Mouse (Mus musculus) hindbrain, embryonic 13.5 days (tissue): ENCODE measurements around the gene Jazf1. TPM values are rescaled to one million over a fixed set of nuclear protein-coding genes. Genes with fewer than 3 reads are reported as not detected.

Experiments
- ATAC-seq: fragments of 200-750 bp; cut with Nextera tagmentation; 2 replicates; pipeline ENCODE4 v1.8.0; 2017; ENCODE audit warnings: moderate TSS enrichment; ENCODE audit not compliant: low FRiP score
- H3K27ac ChIP-seq: fragments of 300-500 bp; sonication (generic); 2 replicates; pipeline ENCODE4 v1.5.1; 2015; ENCODE audit warnings: inconsistent platforms, mild to moderate bottlenecking, moderate library complexity
- H3K27me3 ChIP-seq: fragments of 300-500 bp; sonication (generic); 2 replicates; pipeline ENCODE4 v1.6.1; 2015; ENCODE audit warnings: mild to moderate bottlenecking, inconsistent platforms
- H3K36me3 ChIP-seq: fragments of 300-500 bp; sonication (generic); 2 replicates; pipeline ENCODE4 v1.6.1; 2015; ENCODE audit warnings: mild to moderate bottlenecking, inconsistent platforms
- H3K4me1 ChIP-seq: fragments of 300-500 bp; sonication (generic); replicated peaks from 2 replicates; pipeline ENCODE4 v1.6.1; 2015; ENCODE audit warnings: inconsistent platforms
- H3K4me2 ChIP-seq: fragments of 300-500 bp; sonication (generic); 2 replicates; pipeline ENCODE4 v1.6.1; 2015; ENCODE audit warnings: inconsistent platforms, mild to moderate bottlenecking, moderate library complexity
- H3K4me3 ChIP-seq: fragments of 300-500 bp; sonication (generic); 2 replicates; pipeline ENCODE4 v1.5.1; 2015; ENCODE audit warnings: mild to moderate bottlenecking, inconsistent platforms
- H3K9ac ChIP-seq: fragments of 300-500 bp; sonication (generic); 2 replicates; pipeline ENCODE4 v1.6.1; 2015; ENCODE audit warnings: mild to moderate bottlenecking, inconsistent platforms
- H3K9me3 ChIP-seq: fragments of 300-500 bp; sonication (generic); 2 replicates; pipeline ENCODE4 v1.6.1; 2016; ENCODE audit warnings: inconsistent platforms
- WGBS: fragments of 180-500 bp; shearing (Covaris S2); methylation state at CpG from one replicate; pipeline ENCODE4 v1.1.7; 2015; 5-methylcytosine and 5-hydroxymethylcytosine counted together
- polyA plus RNA-seq: library from polyadenylated mRNA; unstranded; fragments of >200 nt; fragmentation: Nextera tagmentation; extraction: Ambion mirVana; gene quantifications from 2 replicates; pipeline ENCODE4 v1.2.1, GENCODE M21; 2015

Jazf1 gene
- polyA plus RNA-seq, 1 experiment from 2014 or later, result 29.2 TPM

DNA sequence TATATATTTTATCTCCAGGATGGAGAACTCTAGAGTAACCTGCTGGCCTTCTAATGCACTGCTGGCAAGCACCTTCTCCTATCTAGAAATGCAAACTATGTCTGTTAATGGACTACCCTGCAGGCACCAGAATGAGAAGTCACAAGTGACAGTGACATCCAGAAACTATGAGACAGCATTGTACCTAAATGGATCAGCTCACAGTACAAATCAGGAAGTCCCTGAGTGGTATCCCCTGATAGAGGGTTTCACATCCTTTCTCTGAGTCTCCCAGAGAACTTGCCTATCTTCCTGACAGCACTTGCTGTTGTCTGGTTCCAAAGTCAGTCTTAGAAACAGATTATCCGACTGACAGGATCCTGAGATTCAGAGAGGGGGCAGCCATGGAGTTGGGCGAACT lies 22.9 kb downstream of the Jazf1 start:
- Histone ChIP-seq H3K4me1 (no peaks in the 10 kb centered on the region), H3K27ac (no peak overlapping the region), H3K36me3 (no peaks in the 10 kb centered on the region), H3K4me2 (no peak overlapping the region), H3K4me3 (no peak overlapping the region), H3K27me3 (no peaks in the 10 kb centered on the region), H3K9ac (no peak overlapping the region), H3K9me3 (no peaks in the 10 kb centered on the region)
- ATAC-seq, result no peak
- WGBS, result 92% methylated on average over 2 of the region's 2 CpGs

DNA sequence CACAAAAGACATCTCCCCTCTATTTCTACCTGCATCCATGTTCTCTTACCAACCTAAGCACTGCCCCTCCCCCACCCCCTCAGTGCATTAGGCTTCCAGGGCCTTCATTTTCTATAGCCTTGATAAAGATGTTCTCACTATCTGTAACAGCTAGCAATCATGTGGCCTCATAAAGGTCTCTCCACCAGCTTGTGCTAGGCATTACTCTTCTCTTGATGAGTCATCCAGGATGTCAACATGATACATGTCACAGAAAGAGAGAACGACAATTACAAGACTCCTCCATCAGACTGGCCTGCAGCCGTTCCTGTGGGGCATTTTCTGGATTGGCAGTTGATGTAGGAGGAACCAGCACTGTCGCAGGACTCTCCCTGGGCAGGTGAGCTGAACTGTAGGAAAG lies 30.3 kb downstream of the Jazf1 start:
- 0 out of 2 replicates have a peak, but pooled peaks cover 4% of the 10 kb centered on the region for H3K4me1 ChIP-seq
- no peak overlapping the region for H3K9ac ChIP-seq
- 70% methylated on average over 3 of the region's 3 CpGs for WGBS
- ATAC-seq, result no peak
- no peaks in the 10 kb centered on the region for H3K27me3 ChIP-seq
- H3K4me2 ChIP-seq, result no peak overlapping the region
- H3K4me3 ChIP-seq, result no peak overlapping the region
- no peak overlapping the region for H3K27ac ChIP-seq
- no peaks in the 10 kb centered on the region for H3K9me3 ChIP-seq
- H3K36me3 ChIP-seq, result no peaks in the 10 kb centered on the region

DNA sequence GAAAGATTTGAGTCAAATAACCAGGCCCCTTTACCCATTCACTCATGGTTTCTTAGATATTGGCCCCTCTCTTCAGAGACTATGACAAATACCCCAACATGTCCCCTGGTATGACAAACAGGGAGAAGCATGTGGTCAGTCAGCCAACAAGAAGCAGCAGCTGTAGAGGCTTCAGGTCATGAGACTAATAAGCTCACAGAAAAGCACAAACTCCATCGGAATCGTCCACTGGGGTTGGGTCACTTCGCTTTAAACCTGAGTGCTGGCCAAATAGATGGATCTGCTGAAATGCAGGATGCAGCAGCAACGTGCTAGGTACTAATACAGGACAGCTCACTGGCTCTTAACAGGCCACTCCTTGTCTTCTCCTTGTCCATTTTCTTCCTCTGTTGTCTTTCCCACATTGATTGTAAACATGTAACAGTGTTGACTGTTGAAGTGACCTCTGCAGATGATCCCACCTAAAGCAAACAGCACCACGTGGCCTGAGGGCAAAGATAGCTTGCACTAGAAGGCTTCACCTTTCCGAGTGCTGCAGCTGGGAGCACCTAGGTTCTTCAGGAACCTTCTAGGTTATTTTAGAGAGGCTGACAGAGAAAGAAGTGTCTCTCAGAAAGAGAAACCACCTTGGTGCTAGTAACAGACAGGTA lies 33.9 kb downstream of the Jazf1 start:
- no peak overlapping the region for H3K27ac ChIP-seq
- H3K9ac ChIP-seq, result no peak overlapping the region
- H3K4me3 ChIP-seq, result no peak overlapping the region
- ATAC-seq, result no peak
- no peak overlapping the region for H3K4me2 ChIP-seq
- 0 out of 2 replicates have a peak, but pooled peaks cover 7% of the 10 kb centered on the region for H3K4me1 ChIP-seq
- WGBS, result 90% methylated on average over 6 of the region's 6 CpGs
- H3K27me3 ChIP-seq, result no peaks in the 10 kb centered on the region
- no peaks in the 10 kb centered on the region for H3K9me3 ChIP-seq
- H3K36me3 ChIP-seq, result no peaks in the 10 kb centered on the region

DNA sequence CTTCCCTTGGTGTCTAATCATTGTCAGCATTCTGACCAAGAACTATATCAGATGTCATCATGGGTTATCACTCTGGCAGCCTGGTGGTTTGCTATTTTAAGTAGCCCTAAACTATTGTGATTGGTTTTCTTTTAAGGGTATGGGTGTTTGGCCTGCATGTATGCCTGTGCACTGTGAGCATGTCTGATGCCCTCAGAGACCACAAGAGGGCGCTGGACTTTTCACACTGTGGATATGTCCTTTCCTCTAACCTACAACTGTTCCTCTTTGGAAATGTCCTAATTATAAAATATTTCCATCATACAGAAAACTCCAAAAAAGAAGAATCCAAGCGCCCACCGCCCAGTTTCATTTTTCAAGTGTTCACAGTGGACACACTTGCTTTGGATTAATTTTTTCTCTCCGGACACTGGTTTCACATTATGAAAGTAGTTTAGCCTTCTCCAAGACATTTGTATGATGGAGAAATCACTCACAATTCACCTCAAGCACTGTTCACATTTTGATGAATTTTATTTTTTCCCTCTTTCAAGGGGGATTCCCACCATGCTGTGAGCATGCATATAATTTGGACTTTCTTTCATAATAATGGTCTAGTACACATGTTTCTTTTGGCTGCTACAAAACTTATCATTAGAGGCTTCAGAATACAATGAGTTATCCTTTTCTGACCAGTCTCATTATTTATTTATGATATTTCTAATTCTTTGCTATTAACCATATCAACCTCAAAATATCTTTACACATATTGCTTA lies 35.5 kb downstream of the Jazf1 start:
- Histone ChIP-seq H3K36me3 (no peaks in the 10 kb centered on the region), H3K4me1 (0 out of 2 replicates have a peak, but pooled peaks cover 3% of the 10 kb centered on the region), H3K27me3 (no peaks in the 10 kb centered on the region), H3K4me2 (no peak overlapping the region), H3K9me3 (no peaks in the 10 kb centered on the region), H3K4me3 (no peak overlapping the region), H3K27ac (no peak overlapping the region), H3K9ac (no peak overlapping the region)
- 66% methylated on average over 4 of the region's 4 CpGs for WGBS
- no peak for ATAC-seq

DNA sequence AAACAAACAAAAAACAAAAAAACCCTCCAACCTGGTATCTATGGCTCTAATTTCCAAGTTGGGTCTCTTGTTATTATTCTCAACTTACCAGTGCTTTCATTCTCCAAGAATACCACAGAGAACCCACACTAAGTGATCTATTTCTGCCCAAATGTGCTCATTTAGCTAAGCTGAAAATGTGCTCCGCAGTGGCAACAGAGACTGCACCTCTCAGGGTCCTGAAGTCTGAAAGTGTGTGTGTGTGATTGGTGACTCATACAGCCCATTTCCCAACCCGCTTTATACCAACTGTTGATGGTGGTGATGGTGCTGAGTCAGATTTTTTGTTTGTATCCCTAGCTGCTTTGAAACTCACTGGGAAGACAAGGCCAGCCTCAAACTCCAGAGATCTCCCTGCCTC lies 46.4 kb downstream of the Jazf1 start:
- H3K4me3 ChIP-seq, result no peak overlapping the region
- H3K4me1 ChIP-seq, result no peaks in the 10 kb centered on the region
- WGBS, result 95% methylated on average over 2 of the region's 2 CpGs
- H3K27me3 ChIP-seq, result no peaks in the 10 kb centered on the region
- no peaks in the 10 kb centered on the region for H3K9me3 ChIP-seq
- no peak overlapping the region for H3K27ac ChIP-seq
- no peak for ATAC-seq
- H3K36me3 ChIP-seq, result no peaks in the 10 kb centered on the region
- H3K4me2 ChIP-seq, result no peak overlapping the region
- H3K9ac ChIP-seq, result no peak overlapping the region

DNA sequence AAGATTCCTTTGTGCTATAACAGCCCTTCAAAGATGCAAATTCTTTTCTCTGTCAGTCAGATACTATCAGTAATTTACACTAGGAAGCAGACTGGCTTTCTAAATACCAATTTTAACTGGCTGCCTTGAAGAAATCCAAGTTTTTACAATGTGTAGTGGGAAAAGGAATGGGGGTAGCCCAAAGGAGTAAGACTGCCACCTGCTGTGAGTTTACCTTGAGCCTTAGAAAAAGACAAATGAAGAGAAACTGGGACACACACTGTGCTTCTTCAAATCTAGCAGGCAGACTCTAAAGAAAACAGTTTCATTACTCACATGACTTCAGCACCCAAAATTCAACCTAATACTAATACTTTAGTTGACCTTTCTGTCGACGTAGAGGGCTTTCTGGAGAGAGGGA lies 47.4 kb downstream of the Jazf1 start:
- Histone ChIP-seq H3K4me1 (no peaks in the 10 kb centered on the region), H3K27me3 (no peaks in the 10 kb centered on the region), H3K27ac (no peak overlapping the region), H3K4me3 (no peak overlapping the region), H3K9ac (no peak overlapping the region), H3K9me3 (no peaks in the 10 kb centered on the region), H3K4me2 (no peak overlapping the region), H3K36me3 (no peaks in the 10 kb centered on the region)
- WGBS, result 67% methylated on average over 2 of the region's 2 CpGs
- ATAC-seq, result no peak

DNA sequence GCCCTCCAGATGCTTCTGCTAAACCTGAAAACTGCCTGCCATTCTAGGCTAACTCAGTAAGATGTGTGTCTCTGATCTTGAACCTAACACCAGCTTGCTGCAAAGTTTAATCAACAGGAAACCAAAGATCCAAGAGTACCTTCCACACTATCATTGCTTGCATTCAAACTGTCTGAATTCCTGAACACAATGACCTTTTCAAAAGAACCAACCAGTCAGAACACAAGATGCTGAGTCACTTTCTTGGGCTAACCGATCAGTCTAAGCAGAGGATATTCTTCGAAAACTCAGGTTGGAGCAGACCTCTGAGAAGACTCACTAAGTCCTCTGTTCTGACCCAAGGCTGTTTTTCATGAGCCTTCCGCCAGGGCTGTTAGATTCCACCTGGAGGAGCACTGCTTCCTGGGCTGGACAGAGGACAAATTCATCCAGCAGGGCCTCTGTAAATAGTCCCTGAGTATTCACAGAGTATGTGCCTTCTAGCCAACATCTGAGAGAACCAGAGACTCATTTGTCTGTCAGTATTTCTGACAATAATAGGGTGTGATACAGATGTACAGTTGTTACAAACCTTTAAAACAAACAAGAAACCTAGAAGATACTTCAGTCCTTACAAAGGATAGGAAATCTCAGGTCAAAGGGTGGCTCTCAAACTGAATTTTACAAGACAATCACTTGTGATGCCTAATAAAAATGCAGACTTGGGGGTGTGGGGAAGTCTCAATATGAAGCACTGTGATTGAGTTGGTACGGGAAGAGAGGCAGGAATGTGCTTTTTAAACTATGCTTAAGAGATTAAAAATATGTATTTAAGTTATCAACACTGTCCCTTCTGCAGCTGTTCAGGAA lies 50.9 kb downstream of the Jazf1 start:
- Histone ChIP-seq H3K4me3 (no peak overlapping the region), H3K4me1 (0 out of 2 replicates have a peak, but pooled peaks cover 7% of the 10 kb centered on the region), H3K9ac (no peak overlapping the region), H3K36me3 (no peaks in the 10 kb centered on the region), H3K27me3 (no peaks in the 10 kb centered on the region), H3K9me3 (no peaks in the 10 kb centered on the region), H3K27ac (no peak overlapping the region), H3K4me2 (no peak overlapping the region)
- ATAC-seq, result no peak
- 61% methylated on average over 4 of the region's 4 CpGs for WGBS

DNA sequence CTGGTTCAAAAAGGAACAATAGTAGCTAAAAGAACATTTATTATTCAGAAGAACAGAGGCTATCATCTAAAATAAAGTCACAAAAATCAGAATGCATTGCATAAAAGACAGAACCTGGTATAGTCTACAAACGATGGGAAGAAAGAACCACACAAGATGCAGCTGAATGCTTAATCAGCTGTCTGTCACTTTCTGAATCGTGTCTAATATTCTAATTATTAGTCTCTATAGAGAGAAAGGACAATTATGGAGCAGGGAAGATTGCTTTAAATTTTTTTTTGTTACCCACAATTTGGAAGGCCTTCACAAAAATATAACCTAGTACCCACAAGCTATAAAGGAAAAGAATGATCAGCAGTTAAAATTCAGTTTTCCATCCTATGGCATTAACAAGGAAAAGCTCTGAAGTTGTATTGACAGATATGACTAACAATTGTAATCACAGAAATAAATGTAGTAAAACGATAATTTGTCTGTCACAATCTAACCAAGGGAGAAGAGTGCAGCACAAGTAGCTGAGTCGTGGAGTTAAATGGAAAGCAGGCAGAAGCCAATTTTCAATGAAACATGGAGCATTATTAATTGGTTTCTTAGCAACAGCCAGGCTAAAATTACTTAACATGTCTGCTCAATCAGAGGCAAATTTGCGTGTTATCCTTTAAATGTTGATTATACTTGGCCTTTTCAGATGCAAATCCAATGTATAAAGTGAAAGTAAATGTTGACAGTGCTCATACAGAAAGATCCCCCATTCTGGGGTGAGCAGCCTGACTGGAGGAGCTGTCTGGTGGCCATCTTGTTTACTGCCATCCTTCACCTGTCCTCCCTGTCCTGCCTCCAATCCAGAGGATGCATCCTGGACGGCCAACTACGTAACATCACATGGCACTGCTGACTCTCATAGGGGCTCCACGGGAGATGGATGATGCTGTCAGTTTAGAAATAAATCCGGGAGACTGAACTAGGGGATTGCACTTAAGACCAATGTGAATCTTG lies 53.7 kb downstream of the Jazf1 start:
- Histone ChIP-seq H3K4me2 (no peak overlapping the region), H3K9me3 (no peaks in the 10 kb centered on the region), H3K4me3 (no peak overlapping the region), H3K36me3 (no peaks in the 10 kb centered on the region), H3K27me3 (no peaks in the 10 kb centered on the region), H3K9ac (no peak overlapping the region), H3K4me1 (0 out of 2 replicates have a peak, but pooled peaks cover 7% of the 10 kb centered on the region), H3K27ac (peak overlapping the region; percentile 14)
- ATAC-seq, result no peak
- WGBS, result 57% methylated on average over 9 of the region's 9 CpGs

DNA sequence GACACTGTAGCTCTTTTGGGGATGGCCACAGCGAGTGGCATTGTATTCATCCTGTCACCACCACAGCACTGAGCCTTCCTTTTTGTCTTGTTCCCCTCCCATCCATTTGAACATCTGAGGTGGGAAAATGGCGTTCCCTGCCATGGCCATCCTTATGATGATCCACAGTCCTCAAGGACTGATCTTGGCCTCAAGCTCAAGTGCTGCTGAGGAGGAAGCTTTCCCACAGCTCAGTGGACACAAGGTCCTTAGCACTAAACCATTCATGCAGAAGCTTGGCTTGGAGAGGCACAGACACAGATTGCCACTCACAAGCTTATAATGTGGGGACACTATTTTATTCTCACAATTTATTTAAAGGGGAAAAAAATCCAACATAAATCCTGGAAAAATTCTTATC lies 58.1 kb downstream of the Jazf1 start:
- Histone ChIP-seq H3K4me1 (0 out of 2 replicates have a peak, but pooled peaks cover 6% of the 10 kb centered on the region), H3K27me3 (no peaks in the 10 kb centered on the region), H3K9me3 (no peaks in the 10 kb centered on the region), H3K4me2 (no peak overlapping the region), H3K9ac (no peak overlapping the region), H3K4me3 (no peak overlapping the region), H3K27ac (no peak overlapping the region), H3K36me3 (no peaks in the 10 kb centered on the region)
- ATAC-seq, result no peak
- 85% methylated on average over 2 of the region's 2 CpGs for WGBS

DNA sequence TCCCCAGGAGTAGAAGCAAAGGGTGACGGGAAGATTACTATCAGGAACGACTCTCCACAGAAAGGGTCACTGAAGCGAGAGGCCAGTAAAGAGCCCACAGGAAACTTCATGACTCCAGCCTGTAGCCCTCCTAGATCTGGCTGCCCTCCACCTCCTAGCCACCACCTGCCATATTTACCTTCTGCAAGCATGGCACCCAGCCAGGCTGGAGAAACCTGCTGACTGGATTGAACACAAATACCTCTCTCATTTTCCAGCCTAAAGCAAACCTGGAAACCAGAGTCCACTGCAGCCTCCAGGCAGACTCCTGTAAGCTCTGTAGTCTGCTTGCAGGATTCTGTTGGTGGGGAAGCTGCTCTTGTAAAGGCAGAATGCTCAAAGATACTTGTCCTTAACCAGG lies 62.4 kb downstream of the Jazf1 start:
- Histone ChIP-seq H3K27me3 (no peaks in the 10 kb centered on the region), H3K9me3 (no peaks in the 10 kb centered on the region), H3K4me1 (no peaks in the 10 kb centered on the region), H3K4me3 (no peak overlapping the region), H3K27ac (no peak overlapping the region), H3K36me3 (no peaks in the 10 kb centered on the region), H3K4me2 (no peak overlapping the region), H3K9ac (no peak overlapping the region)
- 77% methylated on average over 3 of the region's 3 CpGs for WGBS
- no peak for ATAC-seq

DNA sequence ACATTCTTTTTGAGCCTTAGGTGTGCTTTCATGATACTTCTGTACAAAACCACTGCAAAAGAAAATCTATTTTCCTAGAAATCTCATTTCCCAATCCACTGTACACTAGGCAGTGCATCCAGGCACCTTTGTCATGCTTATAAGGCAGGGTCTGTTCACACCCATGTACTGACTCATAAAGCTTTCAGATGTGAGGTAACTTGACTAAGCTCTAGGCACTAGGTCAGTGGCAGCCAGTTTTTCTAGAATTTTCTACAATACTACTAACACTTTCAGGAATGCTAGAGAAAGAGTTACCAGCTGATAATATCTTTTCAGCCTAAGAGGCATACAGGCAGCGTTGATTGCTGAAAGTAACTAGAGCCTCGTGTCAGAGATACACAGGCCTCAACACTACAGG lies 62.9 kb downstream of the Jazf1 start:
- Histone ChIP-seq H3K27ac (no peak overlapping the region), H3K4me2 (no peak overlapping the region), H3K9me3 (no peaks in the 10 kb centered on the region), H3K4me3 (no peak overlapping the region), H3K36me3 (no peaks in the 10 kb centered on the region), H3K9ac (no peak overlapping the region), H3K4me1 (no peaks in the 10 kb centered on the region), H3K27me3 (no peaks in the 10 kb centered on the region)
- no peak for ATAC-seq
- 88% methylated on average over 2 of the region's 2 CpGs for WGBS
